Mouse (Mus musculus) liver, embryonic 12.5 days (tissue): Measurements from ENCODE around the gene 1600014C10Rik. TPM values are rescaled to one million over a fixed set of nuclear protein-coding genes. Genes with fewer than 3 reads are reported as not detected.

Experiments
- polyA plus RNA-seq: library from polyadenylated mRNA; unstranded; fragments of >200 nt; fragmentation: Nextera tagmentation; extraction: Ambion mirVana; gene quantifications from 2 replicates; pipeline ENCODE4 v1.2.1, GENCODE M21; 2016

1600014C10Rik gene
- polyA plus RNA-seq, 1 experiment from 2014 or later: 7.0 TPM

Other genes starting within 250 kb of the 1600014C10Rik start
- 26.1 and 28.2 TPM in 2 replicates for gene Uri1, start 159.7 kb upstream of the 1600014C10Rik start, polyA plus RNA-seq
- 145 and 150 TPM in 2 replicates for gene Ccne1, start 75.7 kb upstream of the 1600014C10Rik start, polyA plus RNA-seq
- gene Plekhf1, start 44.8 kb downstream of the 1600014C10Rik start, polyA plus RNA-seq: 0.45 and 0.55 TPM in 2 replicates
- gene Pop4, start 88.2 kb downstream of the 1600014C10Rik start, polyA plus RNA-seq: 24.5 and 27.9 TPM in 2 replicates